Mouse (Mus musculus): ENCODE measurements around the gene Utrn. TPM values are rescaled to one million over a fixed set of nuclear protein-coding genes. Genes with fewer than 3 reads are reported as not detected.

Gene Utrn
- polyA plus RNA-seq, 1 experiment from 2014 or later, result 78.8 TPM

DNA sequence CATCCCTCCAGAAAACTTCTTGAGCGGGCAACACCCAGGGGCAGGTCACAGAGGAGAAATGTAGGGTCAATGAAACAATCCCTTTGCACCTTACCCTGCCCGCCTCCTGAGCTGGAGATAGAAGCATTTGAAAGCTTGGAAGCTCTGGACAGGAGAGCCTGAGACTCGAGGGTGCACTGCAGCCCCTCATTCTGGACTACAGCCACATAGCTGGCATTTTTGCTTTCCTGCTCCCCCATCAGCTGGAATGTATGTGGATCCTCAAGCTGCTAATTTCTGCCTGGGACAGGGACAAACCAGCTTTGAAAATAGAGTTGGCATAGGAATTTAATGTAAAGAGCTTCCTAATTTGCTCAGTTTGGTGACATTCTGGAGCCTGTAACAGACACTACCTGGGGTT is 165.6 kb downstream of the Utrn start:
- Histone ChIP-seq H3K27ac (no peak overlapping the region), H3K4me1 (0 out of 2 replicates have a peak, but pooled peaks cover 6% of the 10 kb centered on the region), H3K9ac (no peak overlapping the region), H3K4me3 (no peak overlapping the region), H3K36me3 (0 out of 2 replicates have a peak, but pooled peaks cover 5% of the 10 kb centered on the region), H3K9me3 (no peaks in the 10 kb centered on the region), H3K27me3 (no peaks in the 10 kb centered on the region), H3K4me2 (no peak overlapping the region)
- 51% methylated on average over 3 of the region's 3 CpGs for WGBS
- no peak for ATAC-seq (ENCODE audit: borderline replicate concordance, extremely low read depth, low FRiP score, low TSS enrichment)

DNA sequence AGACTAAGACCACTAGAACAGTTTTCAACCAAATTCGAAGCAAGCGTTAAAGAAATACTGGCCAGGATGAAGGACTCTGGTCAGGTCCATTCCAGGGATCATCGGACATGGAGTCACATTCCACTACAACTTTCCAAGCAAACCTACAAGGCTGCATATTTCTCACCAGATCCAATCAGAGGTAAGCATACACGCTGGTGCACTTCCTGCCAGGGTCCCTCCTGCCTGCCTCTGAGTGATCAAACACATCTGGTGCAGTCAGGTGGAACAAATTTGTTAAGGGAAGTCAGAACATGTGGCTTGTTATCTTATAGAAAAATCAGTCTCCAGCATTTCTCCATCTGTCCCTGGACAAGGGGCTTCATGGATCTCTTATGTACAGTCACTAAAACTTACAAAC is 167.0 kb downstream of the Utrn start:
- Histone ChIP-seq H3K4me2 (no peak overlapping the region), H3K36me3 (0 out of 2 replicates have a peak, but pooled peaks cover 4% of the 10 kb centered on the region), H3K27ac (no peak overlapping the region), H3K4me3 (no peak overlapping the region), H3K9me3 (no peaks in the 10 kb centered on the region), H3K4me1 (0 out of 2 replicates have a peak, but pooled peaks cover 6% of the 10 kb centered on the region), H3K9ac (no peak overlapping the region), H3K27me3 (no peaks in the 10 kb centered on the region)
- no peak for ATAC-seq (ENCODE audit: borderline replicate concordance, extremely low read depth, low FRiP score, low TSS enrichment)
- whole genome bisulfite sequencing, result 70% methylated on average over 4 of the region's 4 CpGs

DNA sequence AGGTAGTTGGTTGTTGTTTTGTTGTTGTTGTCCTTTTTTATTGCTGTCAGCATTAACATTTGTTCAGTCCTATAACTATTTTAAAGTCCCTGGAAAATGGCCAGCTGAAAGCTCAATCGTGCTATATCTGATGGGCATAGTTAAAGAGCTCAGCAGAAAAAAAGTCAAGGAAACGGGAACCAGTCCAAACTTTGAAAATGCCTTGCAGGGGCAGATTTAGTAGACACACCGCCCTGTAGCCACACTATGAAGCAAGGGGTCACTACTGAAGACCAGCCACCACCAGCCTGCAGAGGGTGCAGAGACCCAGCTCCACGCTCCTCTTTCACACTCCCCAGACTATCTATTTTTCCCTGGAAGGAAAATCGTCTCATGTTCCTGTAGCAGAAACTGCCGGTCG is 167.5 kb downstream of the Utrn start:
- Histone ChIP-seq H3K4me1 (0 out of 2 replicates have a peak, but pooled peaks cover 6% of the 10 kb centered on the region), H3K36me3 (peaks cover 4% of the 10 kb centered on the region; the same call in 1 of the 2 replicates), H3K27me3 (no peaks in the 10 kb centered on the region), H3K9me3 (no peaks in the 10 kb centered on the region), H3K9ac (no peak overlapping the region), H3K4me3 (no peak overlapping the region), H3K4me2 (no peak overlapping the region), H3K27ac (no peak overlapping the region)
- WGBS, result 57% methylated on average over 7 of the region's 7 CpGs
- no peak for ATAC-seq (ENCODE audit: borderline replicate concordance, extremely low read depth, low FRiP score, low TSS enrichment)

DNA sequence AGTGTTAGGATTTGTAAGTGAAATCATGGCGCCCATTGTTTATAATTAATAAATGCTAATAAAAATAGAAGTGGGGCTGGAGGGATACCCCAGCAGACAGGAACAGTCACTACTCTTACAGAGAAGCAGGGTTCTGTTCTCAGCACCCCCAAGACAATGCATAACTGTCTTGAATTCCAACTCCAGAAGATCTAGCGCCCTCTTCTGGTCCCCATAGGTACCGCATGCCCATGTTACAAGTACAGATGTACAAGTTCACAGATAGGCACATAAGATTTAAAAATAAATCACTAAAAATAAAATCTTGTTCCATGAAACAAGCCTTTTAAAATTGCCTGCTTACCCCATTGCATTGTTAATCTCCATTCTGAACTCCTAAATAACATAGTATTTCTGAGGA is 168.6 kb downstream of the Utrn start:
- Histone ChIP-seq H3K4me1 (0 out of 2 replicates have a peak, but pooled peaks cover 6% of the 10 kb centered on the region), H3K4me2 (no peak overlapping the region), H3K27ac (no peak overlapping the region), H3K9ac (no peak overlapping the region), H3K9me3 (no peaks in the 10 kb centered on the region), H3K4me3 (no peak overlapping the region), H3K27me3 (no peaks in the 10 kb centered on the region), H3K36me3 (peaks cover 7% of the 10 kb centered on the region; the same call in 1 of the 2 replicates)
- ATAC-seq (ENCODE audit: borderline replicate concordance, extremely low read depth, low FRiP score, low TSS enrichment), result no peak
- whole genome bisulfite sequencing, result 75% methylated on average over 3 of the region's 3 CpGs

DNA sequence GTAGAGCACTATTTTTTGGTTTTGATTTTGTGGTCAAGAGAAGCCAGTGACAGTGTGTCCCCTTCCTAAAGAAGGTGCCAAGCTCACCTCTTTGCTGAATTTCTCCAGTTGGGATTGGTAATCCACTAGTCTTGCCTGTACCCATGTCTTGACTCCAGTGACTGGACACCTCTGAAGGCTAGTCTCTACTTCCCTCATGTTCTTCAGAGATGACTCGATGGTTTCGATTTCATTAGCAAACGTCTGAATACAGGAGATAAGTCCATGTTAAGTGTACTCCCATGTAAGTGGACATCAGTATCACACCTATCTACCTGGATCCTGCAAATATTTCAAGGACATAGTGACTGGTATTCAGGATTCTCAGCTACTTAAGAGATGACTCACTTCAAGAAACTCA is 171.3 kb downstream of the Utrn start:
- H3K4me2 ChIP-seq, result no peak overlapping the region
- H3K9me3 ChIP-seq, result no peaks in the 10 kb centered on the region
- no peak overlapping the region for H3K4me3 ChIP-seq
- no peak overlapping the region for H3K9ac ChIP-seq
- no peak for ATAC-seq (ENCODE audit: borderline replicate concordance, extremely low read depth, low FRiP score, low TSS enrichment)
- H3K36me3 ChIP-seq, result peaks cover 7% of the 10 kb centered on the region; the same call in 1 of the 2 replicates
- no peaks in the 10 kb centered on the region for H3K27me3 ChIP-seq
- 0 out of 2 replicates have a peak, but pooled peaks cover 10% of the 10 kb centered on the region for H3K4me1 ChIP-seq
- H3K27ac ChIP-seq, result no peak overlapping the region
- WGBS, result 88% methylated on average over 3 of the region's 3 CpGs

DNA sequence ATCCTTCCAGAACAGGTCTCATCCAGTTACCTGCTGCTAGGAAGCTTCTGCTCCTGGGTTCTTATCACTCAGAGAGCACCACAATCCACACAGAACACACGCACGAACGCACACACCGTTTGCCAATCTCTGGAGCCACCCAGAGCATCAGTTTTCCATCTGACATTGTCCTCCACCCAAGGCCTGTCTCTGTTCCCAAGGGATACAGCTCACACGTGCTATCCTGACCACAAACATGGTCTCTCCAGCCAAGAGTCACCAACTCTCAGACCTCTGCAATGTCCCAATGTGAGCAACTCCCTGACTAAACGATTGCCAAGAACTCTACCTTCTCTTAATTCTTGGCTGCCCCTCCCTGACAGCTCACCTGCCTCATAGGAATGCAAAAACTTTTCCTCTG is 172.5 kb downstream of the Utrn start:
- ATAC-seq (ENCODE audit: borderline replicate concordance, extremely low read depth, low FRiP score, low TSS enrichment), result no peak
- H3K4me1 ChIP-seq, result 0 out of 2 replicates have a peak, but pooled peaks cover 8% of the 10 kb centered on the region
- no peaks in the 10 kb centered on the region for H3K27me3 ChIP-seq
- H3K4me3 ChIP-seq, result no peak overlapping the region
- 87% methylated on average over 6 of the region's 6 CpGs for WGBS
- no peak overlapping the region for H3K9ac ChIP-seq
- no peak overlapping the region for H3K27ac ChIP-seq
- H3K4me2 ChIP-seq, result no peak overlapping the region
- H3K9me3 ChIP-seq, result no peaks in the 10 kb centered on the region
- peaks cover 7% of the 10 kb centered on the region; the same call in 1 of the 2 replicates for H3K36me3 ChIP-seq

DNA sequence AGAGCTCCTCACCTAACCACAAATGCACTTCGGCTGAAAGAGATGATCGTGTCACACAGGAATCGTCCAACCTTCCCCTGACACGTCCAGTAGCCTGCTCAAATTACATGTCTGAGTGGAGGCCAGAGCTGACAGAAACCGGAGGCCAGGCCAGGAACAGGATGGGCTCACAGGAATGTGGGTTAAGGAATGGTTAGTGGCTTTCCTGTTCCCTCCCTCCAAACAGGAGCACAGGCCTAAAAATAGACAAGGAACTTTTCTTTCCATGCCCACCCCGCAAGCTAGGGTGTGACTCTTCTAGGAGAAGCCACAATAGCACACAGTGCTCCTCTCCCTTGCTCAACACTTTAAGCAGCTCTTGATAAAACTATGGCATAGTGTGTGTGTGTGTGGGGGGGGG is 174.4 kb downstream of the Utrn start:
- Histone ChIP-seq H3K27me3 (no peaks in the 10 kb centered on the region), H3K4me1 (0 out of 2 replicates have a peak, but pooled peaks cover 4% of the 10 kb centered on the region), H3K36me3 (peaks cover 7% of the 10 kb centered on the region; the same call in 1 of the 2 replicates), H3K27ac (0 out of 2 replicates have a peak overlapping the region, but pooled peaks have one; percentile 25), H3K4me2 (no peak overlapping the region), H3K9ac (no peak overlapping the region), H3K9me3 (no peaks in the 10 kb centered on the region), H3K4me3 (no peak overlapping the region)
- 8% methylated on average over 6 of the region's 6 CpGs for WGBS
- ATAC-seq (ENCODE audit: borderline replicate concordance, extremely low read depth, low FRiP score, low TSS enrichment), result peak; percentile 65; the same call in 1 of the 2 replicates

DNA sequence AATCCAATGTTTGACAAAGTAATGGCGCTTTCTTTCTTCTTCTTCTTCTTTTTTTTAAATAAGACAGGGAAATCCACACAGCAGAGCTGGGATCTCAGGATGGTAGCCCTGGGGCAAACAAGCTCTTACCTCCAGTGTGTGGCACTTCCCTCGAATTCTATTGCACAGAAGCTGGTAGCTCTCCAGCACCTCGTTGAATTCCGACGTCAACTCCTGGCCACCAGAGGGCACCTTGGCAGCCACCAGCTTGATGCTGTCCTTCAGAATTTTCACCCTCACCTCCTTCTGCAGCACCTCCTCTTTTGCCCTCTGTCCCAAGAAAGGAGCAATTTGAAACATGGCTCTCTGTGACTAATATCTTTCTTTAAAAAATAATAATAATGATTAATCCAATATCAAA is 178.6 kb downstream of the Utrn start:
- Histone ChIP-seq H3K9ac (no peak overlapping the region), H3K27me3 (no peaks in the 10 kb centered on the region), H3K9me3 (no peaks in the 10 kb centered on the region), H3K27ac (no peak overlapping the region), H3K36me3 (peaks cover 4% of the 10 kb centered on the region; the same call in 1 of the 2 replicates), H3K4me2 (no peak overlapping the region), H3K4me3 (no peak overlapping the region), H3K4me1 (0 out of 2 replicates have a peak, but pooled peaks cover 4% of the 10 kb centered on the region)
- WGBS, result 21% methylated on average over 5 of the region's 5 CpGs
- ATAC-seq (ENCODE audit: borderline replicate concordance, extremely low read depth, low FRiP score, low TSS enrichment), result no peak

DNA sequence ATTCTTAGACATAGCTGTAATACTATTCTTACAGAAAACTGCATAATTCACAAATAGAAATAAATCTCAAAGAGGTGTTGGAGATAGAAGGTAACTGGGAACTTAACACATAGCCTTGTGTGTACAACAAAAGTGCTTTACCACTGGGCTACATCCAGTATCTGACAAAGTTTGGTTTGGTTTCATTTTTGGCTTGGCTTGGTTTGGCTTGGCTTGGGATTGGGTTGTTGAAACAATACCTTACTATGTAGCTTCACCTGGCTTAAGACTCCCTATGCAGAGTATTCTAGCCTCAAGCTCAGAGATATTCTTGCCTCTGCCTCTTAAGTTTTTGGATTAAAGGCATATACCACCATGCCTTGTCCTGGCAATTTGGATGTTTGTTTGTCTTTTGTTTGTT is 183.5 kb downstream of the Utrn start:
- no peak for ATAC-seq (ENCODE audit: borderline replicate concordance, extremely low read depth, low FRiP score, low TSS enrichment)
- H3K27ac ChIP-seq, result no peak overlapping the region
- no peak overlapping the region for H3K9ac ChIP-seq
- no peak overlapping the region for H3K4me3 ChIP-seq
- H3K4me1 ChIP-seq, result no peaks in the 10 kb centered on the region
- no peak overlapping the region for H3K4me2 ChIP-seq
- H3K27me3 ChIP-seq, result no peaks in the 10 kb centered on the region
- H3K36me3 ChIP-seq, result peaks cover 19% of the 10 kb centered on the region
- H3K9me3 ChIP-seq, result no peaks in the 10 kb centered on the region

DNA sequence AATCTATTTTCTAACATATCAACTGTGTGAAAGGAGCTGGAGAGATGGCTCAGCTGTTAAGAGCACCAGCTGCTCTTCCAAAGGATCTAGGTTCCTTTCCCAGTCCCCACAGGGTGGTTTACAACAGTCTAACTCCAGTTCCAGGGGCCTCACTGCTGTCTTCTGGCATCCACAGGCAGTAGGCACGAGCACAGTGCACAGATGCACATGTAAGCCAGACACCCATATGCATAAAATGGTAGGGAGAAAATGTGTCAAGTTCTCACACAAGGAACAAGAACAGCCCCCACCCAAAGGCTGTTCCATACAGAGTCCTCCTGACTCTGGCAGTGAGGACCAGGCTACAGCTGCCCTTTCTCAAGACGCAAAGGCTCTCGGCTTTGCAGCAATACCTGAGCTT is 185.1 kb downstream of the Utrn start:
- no peaks in the 10 kb centered on the region for H3K4me1 ChIP-seq
- WGBS, result 75% methylated on average over 3 of the region's 3 CpGs
- ATAC-seq (ENCODE audit: borderline replicate concordance, extremely low read depth, low FRiP score, low TSS enrichment), result no peak
- H3K27me3 ChIP-seq, result no peaks in the 10 kb centered on the region
- no peak overlapping the region for H3K27ac ChIP-seq
- no peak overlapping the region for H3K4me2 ChIP-seq
- H3K4me3 ChIP-seq, result no peak overlapping the region
- no peak overlapping the region for H3K9ac ChIP-seq
- H3K36me3 ChIP-seq, result peaks cover 32% of the 10 kb centered on the region
- H3K9me3 ChIP-seq, result no peaks in the 10 kb centered on the region

DNA sequence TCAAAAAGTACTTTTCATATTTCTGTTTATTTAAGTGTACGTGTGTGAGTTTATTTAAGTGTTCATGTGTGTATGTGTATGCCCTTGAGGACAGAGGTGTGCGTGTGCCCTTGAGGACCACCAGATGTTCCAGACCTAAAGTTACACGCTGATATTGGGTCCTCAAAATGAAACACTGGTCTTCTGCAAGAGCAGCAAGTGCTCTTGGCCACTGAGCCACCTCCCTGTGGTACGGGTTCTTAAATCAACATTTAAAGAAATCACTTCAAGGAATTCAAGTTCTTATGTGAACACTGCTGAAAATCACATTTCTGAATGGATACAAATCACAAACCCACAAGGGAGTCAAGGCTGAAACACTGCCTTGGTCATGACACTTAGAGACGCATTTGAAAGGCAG is 195.9 kb downstream of the Utrn start:
- H3K4me3 ChIP-seq, result no peak overlapping the region
- no peaks in the 10 kb centered on the region for H3K27me3 ChIP-seq
- H3K9me3 ChIP-seq, result no peaks in the 10 kb centered on the region
- H3K36me3 ChIP-seq, result peaks cover 13% of the 10 kb centered on the region
- no peaks in the 10 kb centered on the region for H3K4me1 ChIP-seq
- no peak overlapping the region for H3K4me2 ChIP-seq
- no peak overlapping the region for H3K9ac ChIP-seq
- H3K27ac ChIP-seq, result peak overlapping the region; percentile 55; the same call in 1 of the 2 replicates
- ATAC-seq (ENCODE audit: borderline replicate concordance, extremely low read depth, low FRiP score, low TSS enrichment), result peak; percentile 46; the same call in 1 of the 2 replicates
- WGBS, result 55% methylated on average over 5 of the region's 5 CpGs

DNA sequence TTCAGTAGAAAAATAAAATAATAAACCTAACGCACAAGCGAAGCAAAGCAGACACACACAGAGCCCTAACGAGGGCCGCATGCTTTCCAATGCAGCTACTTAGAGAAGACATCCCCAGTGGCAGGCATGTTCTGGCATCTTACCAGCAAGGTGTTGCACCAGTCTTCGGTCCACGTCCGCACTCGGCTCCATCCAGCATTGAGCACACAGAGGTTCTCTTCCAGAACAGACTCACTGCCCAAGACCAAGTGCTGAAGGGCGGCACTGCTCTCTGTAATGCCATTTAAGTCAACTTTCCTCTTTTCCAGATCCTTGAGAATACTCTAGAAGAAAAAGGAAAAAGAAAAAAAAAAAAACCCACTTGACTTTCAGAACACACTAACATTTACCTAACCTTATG is 197.6 kb downstream of the Utrn start:
- peaks cover 15% of the 10 kb centered on the region for H3K36me3 ChIP-seq
- no peaks in the 10 kb centered on the region for H3K9me3 ChIP-seq
- H3K27me3 ChIP-seq, result no peaks in the 10 kb centered on the region

DNA sequence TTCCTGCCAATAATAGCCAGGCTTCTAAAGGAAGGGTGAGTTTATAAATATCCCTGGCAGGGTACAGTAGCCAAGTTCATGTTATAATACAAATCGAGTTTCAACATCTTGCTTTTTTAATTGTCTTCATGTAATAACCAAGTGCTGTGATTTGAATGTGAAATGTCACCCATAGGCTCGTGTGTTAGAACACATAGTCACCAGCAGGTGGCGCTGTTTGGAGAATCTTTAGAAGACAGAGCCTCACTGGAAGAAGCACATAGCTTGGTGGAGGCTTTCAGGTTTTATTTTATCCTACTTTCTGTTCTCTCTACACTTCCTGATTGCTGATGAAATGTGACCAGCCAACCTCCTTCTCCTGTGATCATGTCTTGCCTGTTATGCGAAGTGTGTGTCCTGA is 207.1 kb downstream of the Utrn start:
- H3K27ac ChIP-seq, result no peak overlapping the region
- H3K9me3 ChIP-seq, result no peaks in the 10 kb centered on the region
- H3K9ac ChIP-seq, result no peak overlapping the region
- H3K4me2 ChIP-seq, result no peak overlapping the region
- H3K36me3 ChIP-seq, result peaks cover 29% of the 10 kb centered on the region
- ATAC-seq (ENCODE audit: borderline replicate concordance, extremely low read depth, low FRiP score, low TSS enrichment), result no peak
- H3K27me3 ChIP-seq, result no peaks in the 10 kb centered on the region
- peaks cover 4% of the 10 kb centered on the region; the same call in 1 of the 2 replicates for H3K4me1 ChIP-seq
- no peak overlapping the region for H3K4me3 ChIP-seq
- 88% methylated on average over 4 of the region's 4 CpGs for WGBS

More for the DNA sequence above, 197.6 kb downstream of the Utrn start:
- H3K4me3 ChIP-seq, result no peak overlapping the region
- WGBS, result 89% methylated on average over 9 of the region's 9 CpGs
- no peak overlapping the region for H3K4me2 ChIP-seq
- no peaks in the 10 kb centered on the region for H3K4me1 ChIP-seq
- H3K9ac ChIP-seq, result no peak overlapping the region
- no peak overlapping the region for H3K27ac ChIP-seq
- no peak for ATAC-seq (ENCODE audit: borderline replicate concordance, extremely low read depth, low FRiP score, low TSS enrichment)
